Mouse (Mus musculus) lung, postnatal 4 days (tissue): Measurements from ENCODE around the gene Usp39.
A peak's percentile ranks its signal among the peaks of the same experiment; 100 is the strongest.

Experiments
- DNase-seq, 2 experiments: peaks; one replicate each; pipeline ENCODE4 v3.0.0; 2021

The Usp39 gene

DNA sequence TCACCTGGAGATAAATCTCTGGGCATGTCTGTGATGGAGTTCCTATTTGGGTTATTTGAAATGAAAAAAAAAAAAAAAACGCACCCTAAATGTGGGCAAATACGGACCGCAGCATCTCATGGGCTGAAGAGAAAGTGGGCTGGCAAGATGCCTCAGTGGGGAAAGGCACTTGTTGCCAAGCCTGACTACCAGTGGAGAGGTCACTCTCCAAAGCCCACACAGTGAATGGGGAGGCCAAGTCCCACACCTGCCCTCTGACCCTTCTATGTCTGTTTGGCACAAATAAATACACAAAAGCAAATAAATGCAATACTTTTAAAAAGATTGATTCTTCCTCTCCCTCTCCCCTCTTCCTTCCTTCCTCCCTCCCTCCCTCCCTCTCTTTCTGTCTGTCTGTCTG lies 55.5 kb downstream of the Usp39 start:
- DNase-seq, result no peak

DNA sequence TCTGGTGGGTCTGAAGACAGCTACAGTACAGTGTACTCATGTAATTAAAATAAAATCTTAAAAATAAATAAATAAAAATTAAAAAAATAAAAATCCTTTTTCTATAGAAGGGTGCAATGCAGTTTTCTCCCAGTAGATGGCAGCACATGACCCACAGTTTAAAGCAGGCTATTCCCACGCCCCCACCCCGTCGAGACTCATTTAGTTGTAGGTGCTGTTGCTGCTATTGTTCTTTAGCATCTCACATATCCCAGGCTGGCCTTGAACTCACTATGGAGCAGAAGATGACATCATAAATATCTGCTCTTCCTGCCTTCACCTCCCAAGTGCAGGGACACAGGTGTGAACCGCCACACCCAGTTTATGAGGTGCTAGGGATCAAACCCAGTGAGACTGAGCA lies 61.1 kb downstream of the Usp39 start:
- DNase-seq, result peak in 1 of 2 experiments; percentile 68

DNA sequence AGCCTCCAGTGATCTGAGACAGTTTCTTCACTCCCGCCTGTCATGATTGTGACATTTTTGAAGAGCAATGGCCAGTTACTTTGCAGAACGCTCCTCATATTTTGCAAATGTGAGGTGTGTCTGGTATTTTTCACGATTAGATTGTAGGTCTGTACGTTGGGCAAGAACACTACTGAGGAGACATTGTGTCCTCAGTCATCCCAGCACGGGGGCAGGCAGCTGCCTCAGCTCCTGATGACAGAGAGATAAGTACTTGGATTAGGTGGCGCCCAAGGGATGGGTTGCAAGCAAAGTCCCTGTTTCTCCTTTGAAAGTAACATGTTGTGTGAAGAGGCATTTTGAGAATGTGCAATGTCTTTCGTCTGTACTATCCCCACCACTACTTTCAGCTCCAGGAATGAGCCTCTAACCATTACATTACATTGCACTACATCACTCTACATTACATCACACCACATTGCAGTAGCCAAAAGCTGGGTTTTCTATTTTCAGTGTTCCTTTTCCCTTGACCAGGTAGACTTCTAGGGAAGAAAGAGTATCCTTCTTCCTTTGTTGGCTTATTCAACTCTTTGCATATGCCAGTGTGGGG lies 64.5 kb downstream of the Usp39 start:
- no peak for DNase-seq

DNA sequence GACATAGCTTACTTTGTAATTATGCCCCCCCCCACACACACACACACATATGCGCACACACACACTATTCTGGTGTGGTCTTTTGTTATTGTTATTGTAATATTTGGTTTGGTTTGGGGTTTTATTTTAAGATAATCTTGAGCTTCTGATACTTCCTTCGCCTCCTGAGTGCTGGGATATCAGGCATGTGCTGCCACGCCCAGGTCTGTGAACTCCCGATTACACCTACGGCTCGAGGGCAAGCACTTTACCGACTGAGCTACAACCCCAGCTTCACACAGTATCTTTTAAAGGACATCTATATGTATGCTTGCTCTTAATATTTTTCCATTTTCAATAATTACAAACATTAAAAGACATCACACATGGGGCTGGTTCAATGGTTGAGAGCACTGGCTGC lies 65.5 kb downstream of the Usp39 start:
- DNase-seq, result no peak

DNA sequence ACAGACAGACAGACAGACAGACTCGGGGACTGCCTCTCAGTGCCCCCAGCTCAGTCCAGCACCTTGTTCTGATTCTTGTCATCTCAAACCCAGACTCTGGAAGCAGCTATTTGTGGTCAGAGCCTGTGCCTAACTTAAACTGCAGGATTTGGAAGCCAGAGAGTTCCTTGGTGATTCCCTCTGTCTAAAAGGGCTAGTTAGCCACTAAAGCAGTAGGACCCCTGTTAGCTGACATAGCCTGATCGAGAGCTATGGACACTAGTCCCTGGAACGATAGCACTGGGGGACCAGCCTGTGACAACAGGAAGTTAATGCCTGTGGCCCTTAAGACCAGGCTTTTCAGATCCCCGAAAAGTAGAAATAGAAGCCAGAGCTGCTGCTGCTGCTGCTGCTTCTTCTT lies 66.1 kb downstream of the Usp39 start:
- no peak for DNase-seq

DNA sequence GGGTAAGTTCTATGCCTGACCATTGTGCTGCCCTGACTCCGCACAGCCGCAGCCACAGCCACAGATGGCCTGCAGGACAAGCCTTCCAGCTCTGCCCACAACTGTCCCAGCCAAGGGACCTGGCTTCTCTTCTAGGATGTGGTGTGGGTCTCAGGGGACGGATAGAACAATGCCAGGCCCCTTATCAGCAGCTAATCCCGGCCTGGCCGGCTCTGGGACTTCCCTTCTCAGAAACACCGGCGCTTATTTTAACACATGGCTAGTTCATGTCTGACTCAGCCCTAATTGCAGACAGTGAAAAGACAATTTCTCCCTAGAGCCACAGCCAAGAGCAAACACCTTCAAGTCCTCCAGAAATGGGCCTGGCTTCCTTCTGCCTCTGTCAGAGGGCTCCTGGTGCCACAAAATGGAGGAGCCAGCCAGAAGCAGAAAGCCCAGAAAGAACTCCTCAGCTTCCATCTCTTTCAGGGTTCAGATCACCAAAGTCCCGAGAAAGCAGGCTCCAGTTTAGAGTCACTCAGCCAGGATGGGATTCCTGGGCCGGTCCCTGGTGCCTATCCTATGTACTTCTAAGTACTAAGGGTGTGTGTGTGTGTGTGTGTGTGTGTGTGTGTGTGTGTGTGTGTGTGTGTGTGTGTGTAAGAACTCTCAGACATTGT lies 67.3 kb downstream of the Usp39 start:
- DNase-seq, result peak in 1 of 2 experiments; percentile 65

DNA sequence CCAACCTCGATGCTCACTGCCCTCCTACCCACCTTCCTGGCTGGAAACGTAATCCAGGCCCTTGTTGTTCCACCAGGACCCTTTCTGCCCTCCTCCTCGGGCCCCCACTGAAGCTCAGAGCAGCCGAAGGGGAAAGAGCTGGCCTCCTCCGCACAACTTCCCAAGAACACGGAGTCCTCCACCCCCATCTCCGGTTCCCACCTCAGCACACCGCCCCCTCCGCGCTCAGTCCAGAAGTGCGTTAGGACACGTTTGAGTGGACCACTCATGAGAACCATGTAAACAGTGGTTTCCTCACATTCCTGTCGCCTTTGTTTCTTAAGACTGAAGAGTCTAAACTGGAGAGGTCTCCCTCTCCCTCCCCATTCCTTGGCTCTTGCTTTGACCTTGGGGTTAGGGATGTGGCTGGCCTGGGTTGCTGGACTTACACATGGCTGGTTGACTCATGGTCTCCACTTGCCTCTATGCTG lies 68.0 kb downstream of the Usp39 start:
- DNase-seq, result peak; percentile 73 to 87

DNA sequence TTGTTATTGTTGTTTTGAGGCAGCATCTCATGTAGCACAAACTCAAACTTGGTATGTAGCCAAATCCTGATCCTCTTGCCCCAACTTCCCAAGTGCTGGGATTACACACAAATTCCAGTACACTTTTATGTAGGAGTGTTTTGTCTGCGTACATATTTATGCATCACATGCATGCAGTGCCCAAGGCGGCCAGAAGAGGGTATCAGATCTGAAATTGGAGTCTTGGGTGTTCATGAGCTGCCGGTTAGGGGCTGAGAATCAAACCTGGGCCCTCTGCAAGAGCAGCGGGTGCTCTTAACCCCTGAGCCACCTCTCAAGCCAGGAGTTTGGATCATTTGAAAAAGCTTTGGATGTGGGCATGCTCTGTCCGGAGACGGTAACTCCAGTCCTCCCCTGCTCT lies 68.8 kb downstream of the Usp39 start:
- peak; percentile 55 to 59 for DNase-seq

DNA sequence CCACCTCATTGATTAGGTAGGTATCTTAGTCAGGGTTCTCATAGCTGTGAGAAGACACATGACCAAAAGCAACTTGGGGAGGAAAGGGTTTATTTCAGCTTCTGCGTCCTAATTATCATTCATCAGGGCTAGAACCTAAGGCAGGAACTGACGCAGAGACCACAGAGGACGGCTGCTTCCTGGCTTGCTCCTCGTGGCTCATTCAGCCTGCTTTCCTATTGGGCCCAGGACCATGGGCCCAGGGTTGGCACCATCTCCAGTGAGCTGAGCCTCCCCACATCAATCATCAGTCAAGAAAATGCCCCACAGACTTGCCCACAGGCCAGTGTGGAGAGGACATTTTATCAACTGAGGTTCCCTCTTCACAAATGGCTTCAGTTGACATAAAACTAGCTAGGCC lies 69.5 kb downstream of the Usp39 start:
- no peak for DNase-seq

DNA sequence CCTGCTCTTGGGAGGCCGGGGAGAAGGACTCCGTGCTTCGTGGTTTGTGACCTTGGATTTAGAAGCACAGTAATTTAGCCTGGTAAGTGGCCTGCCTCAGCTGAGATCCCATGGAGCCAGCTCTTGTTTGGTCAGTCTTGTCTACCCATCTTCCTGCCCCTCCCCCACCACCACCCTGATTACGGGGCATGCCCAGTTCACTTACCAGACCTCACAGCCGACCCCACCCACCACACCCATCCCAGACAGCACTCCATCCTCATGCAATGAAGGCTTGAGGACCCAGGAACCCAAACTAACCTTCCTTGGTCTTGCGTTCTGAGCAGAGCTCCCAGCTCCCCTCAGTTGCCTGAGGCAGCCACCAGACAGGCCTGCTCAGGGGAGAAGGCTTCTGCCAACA lies 71.8 kb downstream of the Usp39 start:
- DNase-seq, result no peak

DNA sequence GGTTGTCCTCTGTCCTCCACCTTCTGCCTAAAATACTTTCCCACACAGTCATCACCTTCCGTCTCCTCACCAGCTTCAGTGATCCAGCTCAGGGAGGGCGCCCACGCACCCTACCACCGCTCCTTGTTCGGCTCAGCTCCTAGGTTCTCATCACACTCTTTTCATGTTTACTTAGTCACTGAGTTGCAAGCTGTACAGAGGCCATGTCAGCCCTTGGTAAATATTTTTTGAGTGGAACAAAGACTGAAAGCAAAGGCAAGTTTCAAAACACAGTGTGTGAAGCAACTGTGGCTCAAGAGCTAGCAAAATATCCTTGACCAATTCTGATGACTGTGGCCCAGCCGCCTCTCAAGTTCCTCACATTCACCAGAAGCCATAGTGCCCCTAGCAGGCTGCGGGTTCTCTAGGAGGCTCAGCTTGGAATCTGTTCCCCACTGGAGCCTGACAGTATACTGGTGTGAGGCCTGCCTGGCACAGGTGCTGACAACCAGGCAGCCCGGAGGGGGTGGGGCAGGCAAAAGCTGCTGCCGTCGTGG lies 72.8 kb downstream of the Usp39 start:
- DNase-seq, result peak; percentile 68 to 86

DNA sequence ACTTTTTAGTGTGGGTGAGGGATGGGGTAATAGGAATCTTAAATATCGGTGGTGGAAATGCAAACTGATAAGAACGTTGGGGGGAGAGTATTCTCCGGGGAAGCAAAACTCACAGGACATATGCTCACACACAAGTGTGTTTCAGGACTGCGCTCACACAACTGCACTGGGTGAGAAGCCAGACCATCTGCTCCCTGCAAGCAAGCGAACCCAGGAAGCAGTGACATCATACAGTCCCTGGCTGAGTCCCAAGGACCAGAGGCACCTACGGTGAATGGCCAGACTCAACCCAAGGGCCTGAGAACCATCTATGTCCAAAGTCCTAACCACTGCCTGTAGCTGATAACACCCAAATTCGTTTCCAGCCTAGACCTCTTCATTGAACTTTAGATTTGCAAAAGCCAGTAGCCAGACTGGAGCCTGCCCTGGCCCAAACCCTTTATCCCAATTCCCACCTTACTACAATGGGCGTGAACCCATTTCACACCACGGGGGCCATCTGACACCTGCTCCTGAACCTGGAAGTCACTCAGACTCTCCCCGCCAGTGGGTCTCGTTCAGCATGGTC lies 73.9 kb downstream of the Usp39 start:
- DNase-seq, result no peak

DNA sequence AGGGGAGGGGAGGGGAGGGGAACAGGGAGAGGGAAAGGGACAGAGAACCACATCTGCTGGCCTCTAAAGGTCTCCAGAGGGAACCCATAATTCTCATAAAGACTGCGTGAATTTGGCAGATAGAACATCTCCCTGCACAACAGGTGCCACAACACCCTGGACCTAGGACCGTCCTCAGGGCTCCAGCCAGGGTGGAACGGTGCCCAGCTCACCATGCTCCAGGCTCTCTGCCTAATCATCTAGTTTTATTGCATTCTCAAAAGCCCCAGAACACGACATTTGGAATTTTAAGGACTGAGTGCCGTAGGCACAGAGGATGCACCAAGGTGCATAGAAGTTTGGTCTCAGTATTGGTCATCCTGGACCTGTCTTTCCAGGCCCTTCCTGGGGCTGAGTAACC lies 74.7 kb downstream of the Usp39 start:
- no peak for DNase-seq
